Mouse (Mus musculus) forebrain, embryonic 11.5 days (tissue): ENCODE results near the gene Ubr7. TPM values are rescaled to one million over a fixed set of nuclear protein-coding genes. Genes with fewer than 3 reads are reported as not detected.

ENCODE experiments used
- ATAC-seq: fragments of 200-750 bp; cut with Nextera tagmentation; replicated peaks from 2 replicates; pipeline ENCODE4 v1.8.0; 2017; ENCODE audit warnings: moderate TSS enrichment; ENCODE audit not compliant: low FRiP score
- DNase-seq: peaks from one replicate; pipeline ENCODE4 v3.0.0-alpha.2; 2017; ENCODE audit warnings: low spot score
- H3K27ac ChIP-seq: fragments of 300-500 bp; sonication (generic); 2 replicates; pipeline ENCODE4 v1.5.1; 2014; ENCODE audit warnings: low read depth, low read length
- H3K27me3 ChIP-seq: fragments of 300-500 bp; sonication (generic); 2 replicates; pipeline ENCODE4 v1.6.1; 2014; ENCODE audit warnings: mild to moderate bottlenecking, low read length, mixed read lengths; ENCODE audit not compliant: control insufficient read depth, insufficient read depth
- H3K36me3 ChIP-seq: fragments of 300-500 bp; sonication (generic); 2 replicates; pipeline ENCODE4 v1.6.1; 2014; ENCODE audit warnings: mild to moderate bottlenecking, low read length, moderate library complexity, mixed read lengths; ENCODE audit not compliant: control insufficient read depth, insufficient read depth
- H3K4me1 ChIP-seq: fragments of 300-500 bp; sonication (generic); replicated peaks from 2 replicates; pipeline ENCODE4 v1.6.1; 2014; ENCODE audit warnings: low read length, mixed read lengths; ENCODE audit not compliant: control insufficient read depth, insufficient read depth
- H3K4me2 ChIP-seq: fragments of 300-500 bp; sonication (generic); 2 replicates; pipeline ENCODE4 v1.6.1; 2014; ENCODE audit warnings: low read depth, mild to moderate bottlenecking, low read length, moderate library complexity, mixed read lengths; ENCODE audit not compliant: severe bottlenecking
- H3K4me3 ChIP-seq: fragments of 300-500 bp; sonication (generic); 2 replicates; pipeline ENCODE4 v1.5.1; 2014; ENCODE audit warnings: low read depth, low read length
- H3K9ac ChIP-seq: fragments of 300-500 bp; sonication (generic); 2 replicates; pipeline ENCODE4 v1.6.1; 2014; ENCODE audit warnings: low read length
- H3K9me3 ChIP-seq: fragments of 300-500 bp; sonication (generic); 2 replicates; pipeline ENCODE4 v1.6.1; 2016; ENCODE audit warnings: low read length, mixed read lengths; ENCODE audit not compliant: control insufficient read depth
- WGBS: fragments of 180-500 bp; shearing (Covaris S2); extraction: QIAGEN DNeasy Blood & Tissue Kit; methylation state at CpG from one replicate; pipeline ENCODE4 v1.1.7; 2014; 5-methylcytosine and 5-hydroxymethylcytosine counted together
- polyA plus RNA-seq: library from polyadenylated mRNA; unstranded; fragments of >200 nt; fragmentation: Nextera tagmentation; extraction: Ambion mirVana; gene quantifications from 2 replicates; pipeline ENCODE4 v1.2.1, GENCODE M21; 2014

Gene Ubr7
- polyA plus RNA-seq, 1 experiment from 2014 or later = 70.6 TPM

GRCm38 (mm10) chr12:102776035-102776434 is 18.3 kb downstream of the Ubr7 start:
- ATAC-seq (no peak), DNase-seq (no peak)
- WGBS = 92% methylated on average over 14 of the region's 14 CpGs
- Histone ChIP-seq H3K36me3 (peaks cover 12% of the 10 kb centered on the region), H3K4me1 (no peaks in the 10 kb centered on the region), H3K9ac (no peak overlapping the region), H3K9me3 (no peaks in the 10 kb centered on the region), H3K4me3 (no peak overlapping the region), H3K27me3 (no peaks in the 10 kb centered on the region), H3K4me2 (no peak overlapping the region), H3K27ac (no peak overlapping the region)

- ATAC-seq = no peak
- peaks cover 3% of the 10 kb centered on the region; the same call in 1 of the 2 replicates for H3K36me3 ChIP-seq
- H3K9me3 ChIP-seq = no peaks in the 10 kb centered on the region
- WGBS = 84% methylated on average over 5 of the region's 5 CpGs
- DNase-seq = no peak
- H3K9ac ChIP-seq = no peak overlapping the region
- H3K4me2 ChIP-seq = no peak overlapping the region
- H3K27me3 ChIP-seq = no peaks in the 10 kb centered on the region
- no peak overlapping the region for H3K4me3 ChIP-seq
- H3K27ac ChIP-seq = no peak overlapping the region
- H3K4me1 ChIP-seq = no peaks in the 10 kb centered on the region
Observed at GRCm38 (mm10) chr12:102778151-102778550, 20.4 kb downstream of the Ubr7 start.

- Histone ChIP-seq H3K4me1 (no peaks in the 10 kb centered on the region), H3K27ac (no peak overlapping the region), H3K9ac (no peak overlapping the region), H3K4me2 (no peak overlapping the region), H3K9me3 (no peaks in the 10 kb centered on the region), H3K27me3 (no peaks in the 10 kb centered on the region), H3K36me3 (peaks cover 3% of the 10 kb centered on the region; the same call in 1 of the 2 replicates), H3K4me3 (no peak overlapping the region)
- ATAC-seq = no peak
- DNase-seq = no peak
- WGBS = 51% methylated on average over 3 of the region's 3 CpGs
Observed at GRCm38 (mm10) chr12:102779452-102779851, 21.7 kb downstream of the Ubr7 start.

GRCm38 (mm10) chr12:102782841-102783240 is 25.1 kb downstream of the Ubr7 start:
- 91% methylated on average over 5 of the region's 5 CpGs for WGBS
- no peaks in the 10 kb centered on the region for H3K27me3 ChIP-seq
- H3K36me3 ChIP-seq = no peaks in the 10 kb centered on the region; the same call in 1 of the 2 replicates
- no peaks in the 10 kb centered on the region for H3K9me3 ChIP-seq
- H3K4me2 ChIP-seq = no peak overlapping the region
- ATAC-seq (no peak), DNase-seq (no peak)
- no peak overlapping the region for H3K27ac ChIP-seq
- H3K4me3 ChIP-seq = no peak overlapping the region
- no peaks in the 10 kb centered on the region for H3K4me1 ChIP-seq
- H3K9ac ChIP-seq = no peak overlapping the region

- H3K4me2 ChIP-seq = no peak overlapping the region
- no peaks in the 10 kb centered on the region for H3K4me1 ChIP-seq
- H3K9me3 ChIP-seq = no peaks in the 10 kb centered on the region
- ATAC-seq = no peak
- WGBS = 93% methylated on average over 19 of the region's 19 CpGs
- no peaks in the 10 kb centered on the region for H3K27me3 ChIP-seq
- no peak for DNase-seq
- no peaks in the 10 kb centered on the region; the same call in 1 of the 2 replicates for H3K36me3 ChIP-seq
- H3K4me3 ChIP-seq = no peak overlapping the region
- no peak overlapping the region for H3K27ac ChIP-seq
- H3K9ac ChIP-seq = no peak overlapping the region
Observed at GRCm38 (mm10) chr12:102784899-102785592, 27.3 kb downstream of the Ubr7 start.

- Histone ChIP-seq H3K4me3 (no peak overlapping the region), H3K27me3 (no peaks in the 10 kb centered on the region), H3K4me2 (no peak overlapping the region), H3K4me1 (no peaks in the 10 kb centered on the region), H3K9ac (no peak overlapping the region), H3K27ac (no peak overlapping the region), H3K36me3 (no peaks in the 10 kb centered on the region; the same call in 1 of the 2 replicates), H3K9me3 (no peaks in the 10 kb centered on the region)
- ATAC-seq = no peak
- no peak for DNase-seq
- 93% methylated on average over 5 of the region's 5 CpGs for WGBS
Observed at GRCm38 (mm10) chr12:102785593-102785985, 27.8 kb downstream of the Ubr7 start.

- no peak overlapping the region for H3K9ac ChIP-seq
- H3K27me3 ChIP-seq = no peaks in the 10 kb centered on the region
- no peak overlapping the region for H3K4me3 ChIP-seq
- H3K4me1 ChIP-seq = no peaks in the 10 kb centered on the region
- no peaks in the 10 kb centered on the region for H3K9me3 ChIP-seq
- 89% methylated on average over 7 of the region's 7 CpGs for WGBS
- H3K4me2 ChIP-seq = no peak overlapping the region
- H3K27ac ChIP-seq = no peak overlapping the region
- H3K36me3 ChIP-seq = no peaks in the 10 kb centered on the region; the same call in 1 of the 2 replicates
- DNase-seq (no peak), ATAC-seq (no peak)
Observed at GRCm38 (mm10) chr12:102787927-102788326, 30.2 kb downstream of the Ubr7 start.

- no peak for ATAC-seq
Observed at GRCm38 (mm10) chr12:102799528-102799927, 41.8 kb downstream of the Ubr7 start.

GRCm38 (mm10) chr12:102814858-102815257 is 57.1 kb downstream of the Ubr7 start:
- Histone ChIP-seq H3K4me3 (no peak overlapping the region), H3K27ac (no peak overlapping the region), H3K9ac (no peak overlapping the region), H3K4me1 (no peaks in the 10 kb centered on the region), H3K36me3 (peaks cover 2% of the 10 kb centered on the region; the same call in 1 of the 2 replicates), H3K9me3 (no peaks in the 10 kb centered on the region), H3K4me2 (no peak overlapping the region), H3K27me3 (no peaks in the 10 kb centered on the region)
- no peak for ATAC-seq
- WGBS = 94% methylated on average over 1 of the region's 1 CpGs
- no peak for DNase-seq

More at GRCm38 (mm10) chr12:102799528-102799927, 41.8 kb downstream of the Ubr7 start:
- Histone ChIP-seq H3K4me3 (no peak overlapping the region), H3K4me1 (no peaks in the 10 kb centered on the region), H3K27ac (no peak overlapping the region), H3K4me2 (no peak overlapping the region), H3K9me3 (no peaks in the 10 kb centered on the region), H3K27me3 (no peaks in the 10 kb centered on the region), H3K36me3 (peaks cover 4% of the 10 kb centered on the region; the same call in 1 of the 2 replicates), H3K9ac (no peak overlapping the region)
- no peak for DNase-seq
- 89% methylated on average over 2 of the region's 2 CpGs for WGBS
